Mouse (Mus musculus) telencephalon, adult 2 months (tissue): ENCODE data around the gene Hs6st3.
A peak's percentile ranks its signal among the peaks of the same experiment; 100 is the strongest.
"Not testable (repeated sequence)": the region's sequence is repeated elsewhere in the genome, so short reads cannot be mapped to it uniquely, and the experiment has no call there.

ENCODE experiments used
- DNase-seq: peaks from one replicate; pipeline ENCODE4 v3.0.0-alpha.2; 2011; ENCODE audit warnings: low read depth, low spot score

Gene Hs6st3

GRCm38 (mm10) chr14:119450471-119450870, 312.3 kb downstream of the Hs6st3 start:
- DNase-seq = no peak

GRCm38 (mm10) chr14:119451594-119451993, 313.5 kb downstream of the Hs6st3 start:
- no peak for DNase-seq

DNA sequence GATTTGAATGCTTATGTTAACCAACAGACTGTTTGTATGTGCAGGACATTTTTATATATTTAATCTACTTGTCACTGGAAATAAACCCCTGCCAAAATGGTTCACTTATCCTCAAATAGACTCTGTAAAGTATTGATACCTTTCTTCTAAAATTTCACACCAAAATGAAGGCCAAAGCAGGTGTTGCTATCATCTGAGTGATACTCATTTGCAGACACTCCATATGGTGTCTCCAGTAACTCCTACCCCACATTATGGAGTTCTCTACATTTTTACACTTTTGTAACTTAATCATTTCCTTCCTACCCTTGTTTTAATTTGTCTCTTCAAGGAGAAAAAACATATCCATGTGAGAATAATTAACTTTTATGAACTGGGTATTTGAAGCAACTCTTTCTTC, 314.2 kb downstream of the Hs6st3 start:
- peak; percentile 33 for DNase-seq

GRCm38 (mm10) chr14:119452797-119453196, 314.7 kb downstream of the Hs6st3 start:
- DNase-seq = no peak

- no peak for DNase-seq
Observed at GRCm38 (mm10) chr14:119464308-119464707, 326.2 kb downstream of the Hs6st3 start.

- DNase-seq = peak; percentile 43
Observed at GRCm38 (mm10) chr14:119464883-119465282, 326.7 kb downstream of the Hs6st3 start.

DNA sequence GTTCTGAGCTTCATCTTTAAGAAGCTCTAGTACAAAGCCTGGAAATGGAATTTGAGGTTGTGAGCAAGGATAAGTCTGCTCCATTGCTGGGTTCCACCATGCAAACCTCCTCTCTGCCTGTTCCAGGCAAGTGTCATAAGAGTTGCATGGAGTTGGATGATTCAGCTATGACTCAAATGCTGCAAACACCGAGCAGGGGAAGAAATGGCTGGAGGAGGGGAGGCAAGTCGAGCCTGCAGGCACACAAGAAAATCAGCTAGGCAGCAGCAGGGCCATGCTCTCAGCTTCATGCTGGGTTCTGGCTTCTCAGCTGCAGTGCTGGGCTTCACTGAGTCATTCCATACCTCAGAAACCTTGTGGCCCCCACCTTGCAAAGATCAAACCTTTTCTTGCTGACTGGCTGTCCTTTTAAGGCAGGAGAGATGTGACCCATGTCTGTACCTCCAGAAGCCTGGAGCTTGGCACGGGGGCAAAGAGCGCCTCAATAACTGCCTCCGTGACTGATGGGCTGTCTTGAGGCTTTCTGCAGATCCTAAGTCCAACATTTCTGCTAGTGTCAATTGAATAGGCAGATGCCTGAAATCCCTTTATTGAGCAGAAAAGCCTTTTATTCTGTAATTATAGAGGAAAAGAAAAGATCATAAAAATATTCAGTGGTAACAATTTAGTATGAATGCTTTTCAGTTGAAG, 328.9 kb downstream of the Hs6st3 start:
- DNase-seq = peak; percentile 65

- DNase-seq = no peak
Observed at GRCm38 (mm10) chr14:119476582-119476981, 338.4 kb downstream of the Hs6st3 start.

DNA sequence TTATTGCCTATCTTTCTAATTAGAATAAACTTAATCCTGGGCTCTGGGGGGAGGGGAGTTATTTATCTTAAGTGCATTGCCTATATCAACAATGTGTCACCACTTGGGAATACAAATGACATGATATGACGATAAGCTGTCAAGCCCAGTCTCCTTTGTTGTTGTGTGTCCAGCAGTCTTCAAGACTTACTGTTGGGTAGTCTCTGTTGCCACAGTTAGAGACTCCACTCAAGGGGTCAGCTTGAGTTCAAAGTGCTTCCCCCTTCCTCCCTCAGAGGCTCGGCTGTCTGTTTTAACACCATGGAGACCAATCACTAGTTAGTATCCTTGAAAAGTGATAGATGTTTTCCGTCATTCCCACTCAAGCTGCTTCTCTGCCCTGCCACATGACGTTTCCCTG, 339.7 kb downstream of the Hs6st3 start:
- no peak for DNase-seq

DNA sequence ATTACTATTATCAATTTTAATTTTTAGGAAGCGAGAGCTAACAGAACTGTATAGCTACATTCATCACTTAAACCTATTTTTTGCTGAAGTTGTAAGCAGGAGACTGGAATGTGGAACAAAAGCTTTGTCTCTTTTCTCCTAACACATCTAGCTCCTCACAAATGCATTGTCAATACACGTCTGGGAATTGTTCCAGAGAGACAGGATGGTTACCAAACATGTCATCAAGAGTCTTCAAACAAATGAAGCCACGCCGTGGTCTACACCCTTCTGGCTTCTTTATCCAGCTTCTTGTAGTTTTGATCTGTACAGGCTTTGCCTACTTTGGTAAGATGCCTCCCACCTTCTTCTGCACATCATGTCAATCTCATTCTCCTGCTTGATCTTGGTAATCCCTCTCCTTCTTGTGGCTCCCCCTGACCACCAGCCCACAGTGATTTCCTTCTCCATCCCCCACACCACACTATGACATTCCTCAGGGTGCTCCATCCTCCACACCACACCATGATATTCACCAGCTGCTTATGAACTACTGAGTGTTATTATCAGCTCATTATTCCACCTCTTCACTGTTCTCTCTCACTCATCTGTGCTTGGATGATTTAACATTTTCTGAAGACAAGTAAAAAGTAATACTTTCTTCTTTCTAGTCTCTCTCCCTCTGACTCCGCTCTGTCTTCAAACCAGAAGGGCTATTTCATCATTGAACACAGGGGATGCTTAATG, 351.0 kb downstream of the Hs6st3 start:
- DNase-seq = no peak

DNA sequence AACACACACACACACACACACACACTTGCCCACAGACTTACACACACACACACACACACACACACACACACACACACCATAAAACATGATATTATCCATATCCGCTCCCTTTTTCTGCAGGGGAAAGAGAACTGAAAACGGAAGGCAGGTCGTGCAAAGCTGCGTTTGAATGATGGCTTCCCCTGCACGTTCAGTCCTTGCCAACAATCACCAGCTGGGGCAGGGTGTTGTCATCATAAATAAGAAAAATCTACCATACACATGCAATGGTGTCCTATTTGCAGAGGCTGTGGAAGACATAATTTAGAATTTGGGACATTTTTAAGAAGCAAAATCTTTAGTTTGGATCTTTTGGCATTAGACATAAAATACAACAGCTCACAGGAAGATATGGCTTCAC, 382.5 kb downstream of the Hs6st3 start:
- DNase-seq = no peak

GRCm38 (mm10) chr14:119521056-119521455, 382.9 kb downstream of the Hs6st3 start:
- no peak for DNase-seq

- DNase-seq = no peak
Observed at GRCm38 (mm10) chr14:119532889-119533546, 394.9 kb downstream of the Hs6st3 start.

- peak; percentile 62 for DNase-seq
Observed at GRCm38 (mm10) chr14:119540505-119540904, 402.4 kb downstream of the Hs6st3 start.

DNA sequence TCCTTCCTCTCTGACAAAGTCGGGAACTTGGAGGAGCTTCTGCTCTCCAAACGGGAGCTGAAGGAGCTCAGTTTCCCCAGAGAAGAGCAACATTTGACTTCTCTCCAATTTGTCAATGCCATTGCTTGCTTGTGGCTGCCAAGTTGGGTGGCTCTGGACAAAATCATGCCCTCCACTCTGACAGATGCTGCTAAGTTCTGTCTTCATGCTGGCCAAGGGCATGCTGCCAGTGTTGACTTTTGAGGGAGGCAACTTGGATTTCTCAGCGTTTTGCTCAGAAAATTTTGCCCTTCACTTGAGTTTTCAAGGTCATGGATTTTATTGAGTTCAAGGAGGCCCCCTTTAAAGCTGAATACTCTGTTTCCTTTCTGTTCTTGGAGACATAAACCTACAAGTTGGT, 406.5 kb downstream of the Hs6st3 start:
- no peak for DNase-seq

GRCm38 (mm10) chr14:119558356-119558755, 420.2 kb downstream of the Hs6st3 start:
- DNase-seq = peak; percentile 56

GRCm38 (mm10) chr14:119582039-119582508, 443.9 kb downstream of the Hs6st3 start:
- DNase-seq = no peak

DNA sequence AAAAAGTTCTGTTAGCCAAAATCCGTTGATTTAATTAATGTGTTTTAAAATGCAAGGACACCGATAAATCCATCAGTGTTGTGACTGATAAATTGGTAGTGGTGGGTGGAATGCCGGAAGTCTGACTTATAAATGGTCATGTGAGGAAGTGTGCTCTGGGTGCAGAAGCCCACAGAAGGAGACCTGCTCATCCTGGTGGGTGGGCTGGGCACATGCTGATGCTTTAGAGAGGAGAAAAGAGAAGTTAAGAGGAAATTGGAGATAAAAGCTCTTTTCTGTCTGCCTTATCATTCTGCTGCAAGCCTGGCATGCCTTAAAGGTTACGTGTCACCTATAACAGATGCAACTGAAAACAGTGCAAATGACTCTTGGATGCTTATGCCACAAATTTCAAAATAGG, 446.9 kb downstream of the Hs6st3 start:
- no peak for DNase-seq

- not testable (repeated sequence) for DNase-seq
Observed at GRCm38 (mm10) chr14:119587365-119587764, 449.2 kb downstream of the Hs6st3 start.

DNA sequence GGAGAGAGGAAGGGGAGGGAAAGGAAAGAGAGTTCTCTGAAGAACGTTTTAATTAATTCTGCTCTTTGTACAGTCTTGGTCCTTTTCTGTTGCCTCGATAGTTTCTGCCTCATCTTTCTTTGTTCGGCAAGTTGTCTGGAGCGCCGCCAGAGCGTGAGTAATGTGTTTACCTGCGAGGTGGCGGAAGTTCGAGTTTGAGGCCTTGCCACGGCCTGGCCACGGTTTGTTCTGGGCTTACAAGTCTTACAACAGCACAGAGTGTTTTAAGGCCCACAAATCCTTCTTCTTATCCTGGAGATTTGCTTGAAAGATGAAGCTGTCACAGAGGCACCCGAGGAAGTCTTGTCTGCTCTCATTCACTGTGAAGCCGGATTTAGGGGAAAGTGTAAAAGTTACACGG, 466.2 kb downstream of the Hs6st3 start:
- DNase-seq = no peak

DNA sequence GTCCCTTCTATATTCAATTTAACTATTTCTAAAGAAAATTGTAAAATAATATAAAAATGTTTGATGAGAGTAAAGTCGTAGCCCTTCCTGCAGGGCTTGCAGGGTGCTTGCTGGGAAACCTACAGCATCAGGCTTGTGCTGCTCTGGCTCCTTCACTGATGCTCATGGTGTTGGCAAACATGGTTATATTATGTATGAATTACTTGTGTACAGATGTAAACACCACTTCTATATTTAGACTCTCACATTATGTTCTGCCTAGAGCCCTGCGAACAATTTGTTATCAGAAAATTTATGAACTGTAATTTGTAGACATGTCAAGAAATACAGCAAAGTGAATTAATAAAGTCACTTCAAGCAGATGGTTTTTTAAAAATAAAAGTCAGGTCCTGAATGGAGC, 474.7 kb downstream of the Hs6st3 start:
- no peak for DNase-seq

- DNase-seq = no peak
Observed at GRCm38 (mm10) chr14:119629127-119629526, 491.0 kb downstream of the Hs6st3 start.

GRCm38 (mm10) chr14:119633090-119633489, 494.9 kb downstream of the Hs6st3 start:
- DNase-seq = no peak
